Mouse (Mus musculus): Measurements from ENCODE around the gene Dock1. TPM values are rescaled to one million over a fixed set of nuclear protein-coding genes. Genes with fewer than 3 reads are reported as not detected.

Dock1 gene
- polyA plus RNA-seq, 1 experiment from 2014 or later, result 48.4 TPM

- no peak for ATAC-seq (ENCODE audit: insufficient number of reproducible peaks, insufficient read depth, low FRiP score, low read depth)
- WGBS, result 31% methylated on average over 3 of the region's 3 CpGs
- H3K9ac ChIP-seq (replicated peaks; ENCODE audit: low read depth, low read length), result no peak overlapping the region
- no peaks in the 10 kb centered on the region for H3K4me1 ChIP-seq (ENCODE audit: control insufficient read depth, insufficient read depth, low read length)
- H3K27ac ChIP-seq (ENCODE audit: low read length), result no peak overlapping the region
- no peak overlapping the region for H3K4me2 ChIP-seq (replicated peaks; ENCODE audit: low read depth, low read length)
- no peaks in the 10 kb centered on the region for H3K9me3 ChIP-seq (ENCODE audit: control insufficient read depth, low read depth, low read length)
- no peaks in the 10 kb centered on the region for H3K27me3 ChIP-seq (ENCODE audit: control insufficient read depth, insufficient read depth, low read length)
- peaks cover 39% of the 10 kb centered on the region for H3K36me3 ChIP-seq (ENCODE audit: control insufficient read depth, insufficient read depth, low read length)
- H3K4me3 ChIP-seq (ENCODE audit: low read depth, low read length), result no peak overlapping the region
Observed at GRCm38 (mm10) chr7:135165155-135165554, 494.7 kb downstream of the Dock1 start.

- H3K27ac ChIP-seq (ENCODE audit: low read length), result no peak overlapping the region
- H3K9me3 ChIP-seq (ENCODE audit: control insufficient read depth, low read depth, low read length), result no peaks in the 10 kb centered on the region
- H3K9ac ChIP-seq (replicated peaks; ENCODE audit: low read depth, low read length), result no peak overlapping the region
- H3K4me1 ChIP-seq (ENCODE audit: control insufficient read depth, insufficient read depth, low read length), result no peaks in the 10 kb centered on the region
- H3K4me2 ChIP-seq (replicated peaks; ENCODE audit: low read depth, low read length), result no peak overlapping the region
- peaks cover 25% of the 10 kb centered on the region for H3K36me3 ChIP-seq (ENCODE audit: control insufficient read depth, insufficient read depth, low read length)
- H3K4me3 ChIP-seq (ENCODE audit: low read depth, low read length), result no peak overlapping the region
- no peaks in the 10 kb centered on the region for H3K27me3 ChIP-seq (ENCODE audit: control insufficient read depth, insufficient read depth, low read length)
- 63% methylated on average over 4 of the region's 4 CpGs for whole genome bisulfite sequencing
- no peak for ATAC-seq (ENCODE audit: insufficient number of reproducible peaks, insufficient read depth, low FRiP score, low read depth)
Observed at GRCm38 (mm10) chr7:135169936-135170335, 499.5 kb downstream of the Dock1 start.

- Histone ChIP-seq H3K36me3 (ENCODE audit: control insufficient read depth, insufficient read depth, low read length) (peaks cover 18% of the 10 kb centered on the region), H3K9ac (replicated peaks; ENCODE audit: low read depth, low read length) (no peak overlapping the region), H3K27me3 (ENCODE audit: control insufficient read depth, insufficient read depth, low read length) (no peaks in the 10 kb centered on the region), H3K4me1 (ENCODE audit: control insufficient read depth, insufficient read depth, low read length) (no peaks in the 10 kb centered on the region), H3K4me3 (ENCODE audit: low read depth, low read length) (no peak overlapping the region), H3K9me3 (ENCODE audit: control insufficient read depth, low read depth, low read length) (no peaks in the 10 kb centered on the region), H3K4me2 (replicated peaks; ENCODE audit: low read depth, low read length) (no peak overlapping the region), H3K27ac (ENCODE audit: low read length) (no peak overlapping the region)
- ATAC-seq (ENCODE audit: insufficient number of reproducible peaks, insufficient read depth, low FRiP score, low read depth), result no peak
- 69% methylated on average over 9 of the region's 9 CpGs for WGBS
Observed at GRCm38 (mm10) chr7:135172219-135172618, 501.8 kb downstream of the Dock1 start.

GRCm38 (mm10) chr7:135194190-135194589, 523.7 kb downstream of the Dock1 start:
- H3K27ac ChIP-seq (ENCODE audit: low read length), result no peak overlapping the region
- no peaks in the 10 kb centered on the region for H3K27me3 ChIP-seq (ENCODE audit: control insufficient read depth, insufficient read depth, low read length)
- no peaks in the 10 kb centered on the region for H3K36me3 ChIP-seq (ENCODE audit: control insufficient read depth, insufficient read depth, low read length)
- H3K4me3 ChIP-seq (ENCODE audit: low read depth, low read length), result no peak overlapping the region
- H3K4me2 ChIP-seq (replicated peaks; ENCODE audit: low read depth, low read length), result no peak overlapping the region
- H3K4me1 ChIP-seq (ENCODE audit: control insufficient read depth, insufficient read depth, low read length), result no peaks in the 10 kb centered on the region
- no peak for ATAC-seq (ENCODE audit: insufficient number of reproducible peaks, insufficient read depth, low FRiP score, low read depth)
- H3K9me3 ChIP-seq (ENCODE audit: control insufficient read depth, low read depth, low read length), result no peaks in the 10 kb centered on the region
- no peak overlapping the region for H3K9ac ChIP-seq (replicated peaks; ENCODE audit: low read depth, low read length)
- 97% methylated on average over 3 of the region's 3 CpGs for whole genome bisulfite sequencing

- no peaks in the 10 kb centered on the region for H3K9me3 ChIP-seq (ENCODE audit: control insufficient read depth, low read depth, low read length)
- no peak overlapping the region for H3K4me3 ChIP-seq (ENCODE audit: low read depth, low read length)
- no peaks in the 10 kb centered on the region for H3K4me1 ChIP-seq (ENCODE audit: control insufficient read depth, insufficient read depth, low read length)
- 93% methylated on average over 2 of the region's 2 CpGs for WGBS
- no peaks in the 10 kb centered on the region for H3K27me3 ChIP-seq (ENCODE audit: control insufficient read depth, insufficient read depth, low read length)
- H3K27ac ChIP-seq (ENCODE audit: low read length), result no peak overlapping the region
- ATAC-seq (ENCODE audit: insufficient number of reproducible peaks, insufficient read depth, low FRiP score, low read depth), result no peak
- no peak overlapping the region for H3K9ac ChIP-seq (replicated peaks; ENCODE audit: low read depth, low read length)
- no peaks in the 10 kb centered on the region for H3K36me3 ChIP-seq (ENCODE audit: control insufficient read depth, insufficient read depth, low read length)
- no peak overlapping the region for H3K4me2 ChIP-seq (replicated peaks; ENCODE audit: low read depth, low read length)
Observed at GRCm38 (mm10) chr7:135195631-135196030, 525.2 kb downstream of the Dock1 start.

GRCm38 (mm10) chr7:135196828-135197227, 526.4 kb downstream of the Dock1 start:
- ATAC-seq (ENCODE audit: insufficient number of reproducible peaks, insufficient read depth, low FRiP score, low read depth), result no peak
- H3K4me2 ChIP-seq (replicated peaks; ENCODE audit: low read depth, low read length), result no peak overlapping the region
- no peak overlapping the region for H3K4me3 ChIP-seq (ENCODE audit: low read depth, low read length)
- no peaks in the 10 kb centered on the region for H3K4me1 ChIP-seq (ENCODE audit: control insufficient read depth, insufficient read depth, low read length)
- H3K36me3 ChIP-seq (ENCODE audit: control insufficient read depth, insufficient read depth, low read length), result no peaks in the 10 kb centered on the region
- no peak overlapping the region for H3K27ac ChIP-seq (ENCODE audit: low read length)
- H3K9me3 ChIP-seq (ENCODE audit: control insufficient read depth, low read depth, low read length), result no peaks in the 10 kb centered on the region
- H3K9ac ChIP-seq (replicated peaks; ENCODE audit: low read depth, low read length), result no peak overlapping the region
- WGBS, result 87% methylated on average over 10 of the region's 10 CpGs
- H3K27me3 ChIP-seq (ENCODE audit: control insufficient read depth, insufficient read depth, low read length), result no peaks in the 10 kb centered on the region

GRCm38 (mm10) chr7:135203920-135204319, 533.5 kb downstream of the Dock1 start:
- Histone ChIP-seq H3K36me3 (ENCODE audit: control insufficient read depth, insufficient read depth, low read length) (no peaks in the 10 kb centered on the region), H3K4me1 (ENCODE audit: control insufficient read depth, insufficient read depth, low read length) (no peaks in the 10 kb centered on the region), H3K27me3 (ENCODE audit: control insufficient read depth, insufficient read depth, low read length) (no peaks in the 10 kb centered on the region), H3K9me3 (ENCODE audit: control insufficient read depth, low read depth, low read length) (no peaks in the 10 kb centered on the region), H3K9ac (replicated peaks; ENCODE audit: low read depth, low read length) (no peak overlapping the region), H3K4me3 (ENCODE audit: low read depth, low read length) (no peak overlapping the region), H3K27ac (ENCODE audit: low read length) (no peak overlapping the region), H3K4me2 (replicated peaks; ENCODE audit: low read depth, low read length) (no peak overlapping the region)
- no peak for ATAC-seq (ENCODE audit: insufficient number of reproducible peaks, insufficient read depth, low FRiP score, low read depth)

GRCm38 (mm10) chr7:135205111-135205510, 534.7 kb downstream of the Dock1 start:
- H3K27me3 ChIP-seq (ENCODE audit: control insufficient read depth, insufficient read depth, low read length), result no peaks in the 10 kb centered on the region
- no peak overlapping the region for H3K27ac ChIP-seq (ENCODE audit: low read length)
- H3K36me3 ChIP-seq (ENCODE audit: control insufficient read depth, insufficient read depth, low read length), result no peaks in the 10 kb centered on the region
- ATAC-seq (ENCODE audit: insufficient number of reproducible peaks, insufficient read depth, low FRiP score, low read depth), result no peak
- no peak overlapping the region for H3K9ac ChIP-seq (replicated peaks; ENCODE audit: low read depth, low read length)
- no peak overlapping the region for H3K4me2 ChIP-seq (replicated peaks; ENCODE audit: low read depth, low read length)
- no peaks in the 10 kb centered on the region for H3K9me3 ChIP-seq (ENCODE audit: control insufficient read depth, low read depth, low read length)
- no peak overlapping the region for H3K4me3 ChIP-seq (ENCODE audit: low read depth, low read length)
- no peaks in the 10 kb centered on the region for H3K4me1 ChIP-seq (ENCODE audit: control insufficient read depth, insufficient read depth, low read length)
- WGBS, result 79% methylated on average over 5 of the region's 5 CpGs

GRCm38 (mm10) chr7:135208947-135209567, 538.6 kb downstream of the Dock1 start:
- no peak overlapping the region for H3K4me3 ChIP-seq (ENCODE audit: low read depth, low read length)
- WGBS, result 90% methylated on average over 6 of the region's 6 CpGs
- no peaks in the 10 kb centered on the region for H3K36me3 ChIP-seq (ENCODE audit: control insufficient read depth, insufficient read depth, low read length)
- H3K4me2 ChIP-seq (replicated peaks; ENCODE audit: low read depth, low read length), result no peak overlapping the region
- H3K9ac ChIP-seq (replicated peaks; ENCODE audit: low read depth, low read length), result no peak overlapping the region
- H3K4me1 ChIP-seq (ENCODE audit: control insufficient read depth, insufficient read depth, low read length), result no peaks in the 10 kb centered on the region
- H3K9me3 ChIP-seq (ENCODE audit: control insufficient read depth, low read depth, low read length), result no peaks in the 10 kb centered on the region
- H3K27ac ChIP-seq (ENCODE audit: low read length), result no peak overlapping the region
- H3K27me3 ChIP-seq (ENCODE audit: control insufficient read depth, insufficient read depth, low read length), result no peaks in the 10 kb centered on the region
- no peak for ATAC-seq (ENCODE audit: insufficient number of reproducible peaks, insufficient read depth, low FRiP score, low read depth)
